Mouse (Mus musculus) CH12.LX (cell line): ENCODE results near the gene Dock10. TPM values are rescaled to one million over a fixed set of nuclear protein-coding genes. Genes with fewer than 3 reads are reported as not detected.

ENCODE experiments used
- DNase-seq: peaks from one replicate; pipeline ENCODE4 v3.0.0-alpha.2; 2013; ENCODE audit errors: extremely low read depth
- H3K27ac ChIP-seq: 2 replicates; pipeline ENCODE4 v1.5.1; 2012; ENCODE audit warnings: low read depth, mild to moderate bottlenecking, control low read depth, moderate library complexity; ENCODE audit not compliant: insufficient read depth
- H3K27me3 ChIP-seq: replicated peaks from 2 replicates; pipeline ENCODE3; 2012; ENCODE audit warnings: inconsistent platforms
- H3K36me3 ChIP-seq, 2 experiments: replicated peaks in 1 of 2; 2 replicates each; pipeline versions ENCODE3 to v1.6.1; 2012; ENCODE audit warnings: inconsistent platforms in 1 of 2, low read length in 1 of 2, mild to moderate bottlenecking in 1 of 2, mixed read lengths in 1 of 2, moderate library complexity in 1 of 2; ENCODE audit not compliant: control insufficient read depth in 1 of 2, insufficient read depth in 1 of 2
- H3K4me1 ChIP-seq, 2 experiments: 2 replicates each; pipeline ENCODE4 v1.6.1; 2012; ENCODE audit warnings: inconsistent platforms in 1 of 2, moderate library complexity in 1 of 2; ENCODE audit not compliant: insufficient read depth in 2 of 2, control insufficient read depth in 1 of 2
- H3K4me2 ChIP-seq: 2 replicates; pipeline ENCODE4 v1.6.1; 2012; ENCODE audit warnings: low read depth, mild to moderate bottlenecking, control low read depth; ENCODE audit not compliant: poor library complexity, insufficient read depth, severe bottlenecking
- H3K4me3 ChIP-seq, 3 experiments: fragments of 150-350 bp in 1 of 3; sonication (generic) in 1 of 3; replicated peaks in 1 of 3; 2 replicates each; pipeline versions ENCODE3 to v1.5.1; 2011 to 2012; ENCODE audit warnings: low read depth in 2 of 3, low read length in 2 of 3, mild to moderate bottlenecking in 2 of 3, moderate library complexity in 2 of 3, control low read depth in 1 of 3, improper control_type of control experiment in 1 of 3, inconsistent platforms in 1 of 3, mixed read lengths in 1 of 3; ENCODE audit not compliant: poor library complexity in 1 of 3
- H3K79me2 ChIP-seq: replicated peaks from 2 replicates; pipeline ENCODE4 v1.6.1; 2012; ENCODE audit warnings: mild to moderate bottlenecking, moderate library complexity; ENCODE audit not compliant: control insufficient read depth, poor library complexity, insufficient read depth, severe bottlenecking; ENCODE audit errors: extremely low read depth
- H3K9ac ChIP-seq: 2 replicates; pipeline ENCODE4 v1.6.1; 2012; ENCODE audit warnings: low read depth, mild to moderate bottlenecking, control low read depth, moderate library complexity; ENCODE audit not compliant: insufficient read depth
- H3K9me3 ChIP-seq: replicated peaks from 2 replicates; pipeline ENCODE3; 2012; ENCODE audit warnings: low read length, inconsistent platforms, mixed read lengths
- CHD1 ChIP-seq: IDR thresholded peaks from 2 replicates; pipeline ENCODE4 v1.6.1; 2012; ENCODE audit warnings: low read depth, low read length, improper control_type of control experiment, inconsistent platforms
- ELF1 ChIP-seq: IDR thresholded peaks from 2 replicates; pipeline ENCODE4 v1.6.1; 2014; ENCODE audit warnings: low read depth, mild to moderate bottlenecking, inconsistent platforms, low read length, improper control_type of control experiment
- EP300 ChIP-seq: IDR thresholded peaks from 2 replicates; pipeline ENCODE4 v1.6.1; 2011; ENCODE audit warnings: low read length, improper control_type of control experiment
- IRF4 ChIP-seq: IDR thresholded peaks from 2 replicates; pipeline ENCODE4 v1.6.1; 2014; ENCODE audit warnings: low read depth, mild to moderate bottlenecking, inconsistent platforms, low read length, improper control_type of control experiment
- JUN ChIP-seq: IDR thresholded peaks from 2 replicates; pipeline ENCODE4 v1.6.1; 2011; ENCODE audit warnings: low read depth, mild to moderate bottlenecking, low read length, improper control_type of control experiment, moderate library complexity; ENCODE audit not compliant: insufficient read depth
- MYC ChIP-seq: IDR thresholded peaks from 2 replicates; pipeline ENCODE4 v1.6.1; 2011; ENCODE audit warnings: low read depth, mild to moderate bottlenecking, improper control_type of control experiment, low read length
- RAD21 ChIP-seq: IDR thresholded peaks from 2 replicates; pipeline ENCODE4 v1.6.1; 2011; ENCODE audit warnings: low read depth, mild to moderate bottlenecking, low read length, improper control_type of control experiment, moderate library complexity
- TBP ChIP-seq: conservative IDR thresholded peaks from 2 replicates; pipeline ENCODE4 v1.6.1; 2011; ENCODE audit warnings: low read depth, low read length, improper control_type of control experiment
- dilution Hi-C: fragments of 300-500 bp; cut with MboI; formaldehyde crosslinking; loops from 2 replicates; pipeline ENCODE4 v1.14.3; 2020; ENCODE audit warnings: low sequenced_read_pairs; ENCODE audit not compliant: extremely low pct_unique_long_range_greater_than_20kb, extremely low pct_ligation_motif_present
- in situ Hi-C: fragments of 300-500 bp; cut with MboI; formaldehyde crosslinking; loops from 3 replicates; pipeline ENCODE4 v1.14.3; 2019; ENCODE audit warnings: low sequenced_read_pairs, low pct_ligation_motif_present, low pct_unique_long_range_greater_than_20kb, mixed read lengths
- polyA plus RNA-seq: library from polyadenylated mRNA; unstranded; fragments of >175 nt; gene quantifications from 2 replicates; pipeline ENCODE4 v1.2.1, GENCODE M21; 2012; ENCODE audit warnings: low read depth; ENCODE audit not compliant: insufficient read length
- total RNA-seq, 2 experiments: library from RNA; depleted of rRNA; stranded (reverse); fragments of 300-350 nt in 1 of 2; fragments of >200 nt in 1 of 2; gene quantifications; 2 replicates each; pipeline ENCODE4 v1.2.3; 2012 to 2014

The Dock10 gene
- total and polyA plus RNA-seq, 3 experiments: 44.7 to 77.2 (median 62.2) TPM

DNA sequence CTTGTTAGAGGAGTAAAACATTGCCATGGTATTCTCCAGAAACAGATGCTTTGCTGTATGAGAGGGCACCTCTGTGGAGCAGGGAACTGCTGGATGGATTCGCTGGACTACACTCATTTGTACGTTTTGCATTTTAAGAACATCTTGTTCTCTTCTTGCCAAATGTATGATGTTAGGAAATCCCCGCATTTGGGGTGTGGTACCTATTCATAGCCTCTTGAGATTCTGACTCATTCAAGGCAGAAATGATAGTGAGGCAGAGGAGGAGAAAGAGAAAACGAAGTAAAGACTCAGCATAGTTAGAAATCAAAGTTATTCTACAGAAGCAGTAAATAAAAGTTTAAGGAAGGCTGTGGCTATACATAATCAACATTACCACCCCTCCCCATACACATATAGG, 262.0 kb downstream of the Dock10 start (continued):
- peak; percentile 83 for TF ChIP-seq IRF4

DNA sequence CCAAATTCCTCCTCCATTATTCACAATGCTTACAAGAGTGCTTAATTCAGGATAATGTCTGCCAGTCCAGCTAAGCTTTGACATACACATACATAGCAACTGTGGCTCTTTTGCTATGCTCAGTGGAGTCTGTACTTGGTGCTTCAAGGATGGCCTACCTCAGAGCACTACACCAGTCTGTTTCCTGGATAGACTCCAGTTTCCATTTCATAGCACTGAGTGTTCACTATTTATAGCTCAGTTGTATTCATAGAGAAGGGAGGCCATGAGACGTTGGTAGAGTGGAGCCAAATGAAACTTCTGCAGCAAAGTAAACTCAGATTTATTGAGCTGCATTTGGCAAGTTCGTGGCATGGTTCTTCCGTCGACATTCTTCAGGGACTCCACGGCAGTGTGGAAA, 274.9 kb downstream of the Dock10 start:
- in situ Hi-C loops (loop anchor here (25.0 kb wide), 1 partner anchor 721 kb away; no protein-coding TSS in a partner anchor), dilution Hi-C loops (no loop called here)
- no peaks in the 10 kb centered on the region for H3K79me2 ChIP-seq
- peaks cover 5 to 29% of the 10 kb centered on the region in 2 experiments for H3K4me1 ChIP-seq
- no peak overlapping the region for H3K4me3 ChIP-seq
- no peaks in the 10 kb centered on the region for H3K36me3 ChIP-seq
- no peak overlapping the region for H3K4me2 ChIP-seq
- TF ChIP-seq RAD21 (no peak), JUN (no peak), MYC (no peak), TBP (no peak)
- H3K9ac ChIP-seq: no peak overlapping the region
- no peak for DNase-seq
- H3K27me3 ChIP-seq: no peaks in the 10 kb centered on the region
- H3K27ac ChIP-seq: no peak overlapping the region
- H3K9me3 ChIP-seq: no peaks in the 10 kb centered on the region

GRCm38 (mm10) chr1:80474942-80475341, 283.4 kb downstream of the Dock10 start:
- H3K4me1 ChIP-seq: peaks cover 0 to 20% of the 10 kb centered on the region in 2 experiments; a peak in 2 of 4 replicates
- in situ Hi-C loops: loop anchor here (25.0 kb wide), 1 partner anchor 713 kb away; no protein-coding TSS in a partner anchor
- H3K9me3 ChIP-seq: no peaks in the 10 kb centered on the region
- H3K9ac ChIP-seq: no peak overlapping the region
- TF ChIP-seq EP300 (peak; percentile 56), CHD1 (no peak), IRF4 (0 out of 2 replicates have a peak, but pooled peaks have one; percentile 34)
- TF ChIP-seq, all 38 proteins: peak for 2
- Histone ChIP-seq H3K27ac (no peak overlapping the region), H3K36me3 (no peaks in the 10 kb centered on the region), H3K4me2 (no peak overlapping the region), H3K4me3 (no peak overlapping the region), H3K79me2 (no peaks in the 10 kb centered on the region), H3K27me3 (no peaks in the 10 kb centered on the region)
- dilution Hi-C loops: no loop called here
- no peak for DNase-seq

- dilution Hi-C loops (no loop called here), in situ Hi-C loops (no loop called here)
- no peaks in the 10 kb centered on the region for H3K36me3 ChIP-seq
- H3K4me2 ChIP-seq: no peak overlapping the region
- no peaks in the 10 kb centered on the region for H3K27me3 ChIP-seq
- H3K27ac ChIP-seq: no peak overlapping the region
- no peak overlapping the region for H3K9ac ChIP-seq
- no peak for TF ChIP-seq ELF1
- H3K4me1 ChIP-seq: peaks cover 0 to 16% of the 10 kb centered on the region in 2 experiments; a peak in 2 of 4 replicates
- no peaks in the 10 kb centered on the region for H3K9me3 ChIP-seq
- no peaks in the 10 kb centered on the region for H3K79me2 ChIP-seq
- no peak overlapping the region for H3K4me3 ChIP-seq
- DNase-seq: no peak
Measured at GRCm38 (mm10) chr1:80472395-80472794, 285.9 kb downstream of the Dock10 start.
